Mouse (Mus musculus) liver, embryonic 18 days (tissue): ENCODE measurements around the gene Kcp. TPM values are rescaled to one million over a fixed set of nuclear protein-coding genes. Genes with fewer than 3 reads are reported as not detected.

ENCODE experiments used
- polyA plus RNA-seq: library from polyadenylated mRNA; depleted of rRNA; stranded (reverse); fragments of >200 nt; gene quantifications from 2 replicates; pipeline ENCODE4 v1.2.3, GENCODE M21; 2012; rRNA removed

The Kcp gene
- polyA plus RNA-seq, result 2.2 and 2.5 TPM in 2 replicates

GRCm38 (mm10) chr6:29507447-29508309 lies at the start of gene Kcp:
Gene Kcp, minus strand, starts transcription at chr6:29507952.

GRCm38 (mm10) chr6:29526281-29527251 lies 18.8 kb upstream of the Kcp start, which contains the start of gene Irf5:
Gene Irf5, plus strand, starts transcription at chr6:29526625.

GRCm38 (mm10) chr6:29471137-29471536 lies 36.6 kb downstream of the Kcp start, which contains the start of gene Atp6v1fnb:
Gene Atp6v1fnb, plus strand, starts transcription at chr6:29471437.

GRCm38 (mm10) chr6:29467583-29468354 lies 40.0 kb downstream of the Kcp start, which contains the start of gene Atp6v1f:
Gene Atp6v1f, plus strand, starts transcription at chr6:29467718.

GRCm38 (mm10) chr6:29433038-29433803 lies 74.5 kb downstream of the Kcp start, which contains the start of gene Flnc:
Gene Flnc, plus strand, starts transcription at chr6:29433256.

Other genes with a start within 250 kb of the Kcp start
- gene Hilpda, start 235.5 kb downstream of the Kcp start, polyA plus RNA-seq, result 36.7 and 51.3 TPM in 2 replicates
- 0.85 and 0.96 TPM in 2 replicates for gene Fam71f2, start 228.4 kb downstream of the Kcp start, polyA plus RNA-seq
- gene Fam71f1, start 188.8 kb downstream of the Kcp start, polyA plus RNA-seq, result not detected in 2 replicates
- gene Calu, start 159.9 kb downstream of the Kcp start, polyA plus RNA-seq, result 80.9 and 85.0 TPM in 2 replicates
- gene Opn1sw, start 119.5 kb downstream of the Kcp start, polyA plus RNA-seq, result not detected in 2 replicates
- 0.13 and 0.18 TPM in 2 replicates for gene Ccdc136, start 111.6 kb downstream of the Kcp start, polyA plus RNA-seq
- 0.17 and 0.22 TPM in 2 replicates for gene Flnc, start 74.7 kb downstream of the Kcp start, polyA plus RNA-seq
- gene Atp6v1f, start 40.2 kb downstream of the Kcp start, polyA plus RNA-seq, result 131 and 132 TPM in 2 replicates
- not detected in 2 replicates for gene Atp6v1fnb, start 36.5 kb downstream of the Kcp start, polyA plus RNA-seq
- gene Irf5, start 18.7 kb upstream of the Kcp start, polyA plus RNA-seq, result 9.3 and 10.0 TPM in 2 replicates
- 20.1 and 21.2 TPM in 2 replicates for gene Tnpo3, start 101.9 kb upstream of the Kcp start, polyA plus RNA-seq
- 52.2 and 53.1 TPM in 2 replicates for gene Tspan33, start 186.3 kb upstream of the Kcp start, polyA plus RNA-seq
- gene Smo, start 227.6 kb upstream of the Kcp start, polyA plus RNA-seq, result 5.4 and 5.8 TPM in 2 replicates